Mouse (Mus musculus) midbrain, postnatal 0 days (tissue): ENCODE measurements around the gene Arsb. TPM values are rescaled to one million over a fixed set of nuclear protein-coding genes. Genes with fewer than 3 reads are reported as not detected.
"Not testable (repeated sequence)": the region's sequence is repeated elsewhere in the genome, so short reads cannot be mapped to it uniquely, and the experiment has no call there.

Experiments
- ATAC-seq: fragments of 200-750 bp; cut with Nextera tagmentation; 2 replicates; pipeline ENCODE4 v1.8.0; 2017; ENCODE audit warnings: moderate number of reproducible peaks, mild to moderate bottlenecking, moderate TSS enrichment, moderate library complexity; ENCODE audit not compliant: low FRiP score
- DNase-seq: peaks from one replicate; pipeline ENCODE4 v3.0.0-alpha.2; 2015; ENCODE audit warnings: low spot score
- H3K27ac ChIP-seq: fragments of 300-500 bp; sonication (generic); 2 replicates; pipeline ENCODE4 v1.5.1; 2014; ENCODE audit warnings: low read depth, mild to moderate bottlenecking, low read length, mixed read lengths
- H3K27me3 ChIP-seq: fragments of 300-500 bp; sonication (generic); 2 replicates; pipeline ENCODE4 v1.6.1; 2014; ENCODE audit warnings: low read length, control low read depth, mixed read lengths; ENCODE audit not compliant: insufficient read depth
- H3K36me3 ChIP-seq: fragments of 300-500 bp; sonication (generic); 2 replicates; pipeline ENCODE4 v1.6.1; 2014; ENCODE audit warnings: low read length, control low read depth, mixed read lengths; ENCODE audit not compliant: insufficient read depth
- H3K4me1 ChIP-seq: fragments of 300-500 bp; sonication (generic); 2 replicates; pipeline ENCODE4 v1.6.1; 2014; ENCODE audit warnings: mild to moderate bottlenecking, control low read depth, antibody characterized with exemption, low read length, mixed read lengths; ENCODE audit not compliant: insufficient read depth
- H3K4me2 ChIP-seq: fragments of 300-500 bp; sonication (generic); 2 replicates; pipeline ENCODE4 v1.6.1; 2014; ENCODE audit warnings: low read depth, mild to moderate bottlenecking, low read length, mixed read lengths; ENCODE audit not compliant: poor library complexity, severe bottlenecking
- H3K4me3 ChIP-seq: fragments of 300-500 bp; sonication (generic); 2 replicates; pipeline ENCODE4 v1.5.1; 2014; ENCODE audit warnings: low read depth, mild to moderate bottlenecking, low read length, moderate library complexity
- H3K9ac ChIP-seq: fragments of 300-500 bp; sonication (generic); replicated peaks from 2 replicates; pipeline ENCODE4 v1.6.1; 2014; ENCODE audit warnings: mild to moderate bottlenecking, low read length, moderate library complexity, mixed read lengths; ENCODE audit not compliant: poor library complexity, severe bottlenecking
- H3K9me3 ChIP-seq: fragments of 300-500 bp; sonication (generic); 2 replicates; pipeline ENCODE4 v1.6.1; 2016; ENCODE audit warnings: low read length, control low read depth
- CTCF ChIP-seq: IDR thresholded peaks from 2 replicates; pipeline ENCODE4 v1.5.1; 2016; ENCODE audit warnings: antibody characterized with exemption, mild to moderate bottlenecking
- WGBS: fragments of 180-500 bp; shearing (Covaris S2); extraction: QIAGEN DNeasy Blood & Tissue Kit; methylation state at CpG from one replicate; pipeline ENCODE4 v1.1.7; 2014; 5-methylcytosine and 5-hydroxymethylcytosine counted together
- polyA plus RNA-seq: library from polyadenylated mRNA; unstranded; fragments of >200 nt; fragmentation: Nextera tagmentation; extraction: Ambion mirVana; gene quantifications from 2 replicates; pipeline ENCODE4 v1.2.1, GENCODE M21; 2015
- total RNA-seq: library from RNA; depleted of rRNA; stranded (reverse); fragments of >200 nt; gene quantifications from 2 replicates; pipeline ENCODE4 v1.2.3, GENCODE M21; 2014

Gene Arsb
- total and polyA plus RNA-seq, 2 experiments from 2014 or later: 13.1 to 15.2 TPM

DNA sequence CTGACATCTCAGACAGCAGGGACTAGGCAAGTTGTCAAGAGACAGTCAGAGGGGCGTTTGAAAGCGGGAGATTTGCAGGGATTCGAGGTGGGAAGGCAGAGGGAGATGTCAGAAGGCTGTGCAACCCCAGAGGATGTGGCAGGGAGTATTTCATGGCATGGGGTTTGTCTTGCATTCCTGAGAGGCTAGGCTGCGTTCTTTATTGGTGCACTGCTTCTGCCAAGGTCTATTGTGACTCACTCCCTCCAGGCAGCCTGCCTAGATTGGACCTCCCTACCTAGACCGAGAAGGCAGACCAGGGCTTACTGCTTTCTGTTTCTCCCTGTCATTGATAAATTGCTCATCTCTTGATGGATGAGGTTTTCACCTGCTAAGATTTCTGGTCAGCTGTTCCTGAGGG, 204.2 kb downstream of the Arsb start:
- no peaks in the 10 kb centered on the region for H3K9me3 ChIP-seq
- WGBS: 79% methylated on average over 5 of the region's 5 CpGs
- no peak overlapping the region for H3K4me2 ChIP-seq
- no peak for DNase-seq
- TF ChIP-seq CTCF: no peak
- no peak overlapping the region for H3K27ac ChIP-seq
- H3K4me3 ChIP-seq: no peak overlapping the region
- no peaks in the 10 kb centered on the region for H3K4me1 ChIP-seq
- no peak for ATAC-seq
- H3K9ac ChIP-seq: no peak overlapping the region
- no peaks in the 10 kb centered on the region for H3K27me3 ChIP-seq
- no peaks in the 10 kb centered on the region for H3K36me3 ChIP-seq

DNA sequence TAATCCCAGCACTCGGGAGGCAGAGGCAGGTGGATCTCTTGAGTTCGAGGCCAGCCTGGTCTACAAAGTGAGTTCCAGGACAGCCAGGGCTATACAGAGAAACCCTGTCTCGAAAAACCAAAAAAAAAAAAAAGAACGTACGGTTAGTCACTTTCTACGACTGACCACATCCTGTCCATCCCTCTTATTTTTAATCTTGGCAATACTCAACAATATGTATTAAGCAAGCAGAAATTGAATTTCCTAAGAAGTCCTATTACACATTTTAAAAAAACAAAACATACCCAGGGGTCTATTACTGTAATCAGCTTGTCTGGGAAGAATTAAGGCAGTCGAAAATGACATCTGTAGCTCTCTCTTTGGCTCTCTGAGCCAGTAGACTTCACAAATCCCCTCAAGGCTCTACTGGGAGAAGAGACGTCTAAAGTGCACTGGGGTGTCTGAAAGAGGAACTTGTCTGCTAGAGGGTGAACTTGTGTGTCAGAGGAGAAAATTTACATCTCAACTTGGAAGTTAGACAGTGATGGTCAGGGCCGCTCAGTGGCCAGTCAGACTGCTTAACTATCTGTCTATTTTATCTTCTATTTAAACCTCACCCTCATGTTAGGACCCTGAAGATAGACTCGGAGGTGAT, 205.6 kb downstream of the Arsb start:
- no peak overlapping the region for H3K4me2 ChIP-seq
- DNase-seq (no peak), ATAC-seq (no peak)
- no peak for TF ChIP-seq CTCF
- H3K9ac ChIP-seq: no peak overlapping the region
- no peaks in the 10 kb centered on the region for H3K9me3 ChIP-seq
- H3K27me3 ChIP-seq: no peaks in the 10 kb centered on the region
- no peak overlapping the region for H3K4me3 ChIP-seq
- H3K36me3 ChIP-seq: no peaks in the 10 kb centered on the region
- H3K4me1 ChIP-seq: no peaks in the 10 kb centered on the region
- H3K27ac ChIP-seq: no peak overlapping the region
- 78% methylated on average over 10 of the region's 10 CpGs for WGBS

DNA sequence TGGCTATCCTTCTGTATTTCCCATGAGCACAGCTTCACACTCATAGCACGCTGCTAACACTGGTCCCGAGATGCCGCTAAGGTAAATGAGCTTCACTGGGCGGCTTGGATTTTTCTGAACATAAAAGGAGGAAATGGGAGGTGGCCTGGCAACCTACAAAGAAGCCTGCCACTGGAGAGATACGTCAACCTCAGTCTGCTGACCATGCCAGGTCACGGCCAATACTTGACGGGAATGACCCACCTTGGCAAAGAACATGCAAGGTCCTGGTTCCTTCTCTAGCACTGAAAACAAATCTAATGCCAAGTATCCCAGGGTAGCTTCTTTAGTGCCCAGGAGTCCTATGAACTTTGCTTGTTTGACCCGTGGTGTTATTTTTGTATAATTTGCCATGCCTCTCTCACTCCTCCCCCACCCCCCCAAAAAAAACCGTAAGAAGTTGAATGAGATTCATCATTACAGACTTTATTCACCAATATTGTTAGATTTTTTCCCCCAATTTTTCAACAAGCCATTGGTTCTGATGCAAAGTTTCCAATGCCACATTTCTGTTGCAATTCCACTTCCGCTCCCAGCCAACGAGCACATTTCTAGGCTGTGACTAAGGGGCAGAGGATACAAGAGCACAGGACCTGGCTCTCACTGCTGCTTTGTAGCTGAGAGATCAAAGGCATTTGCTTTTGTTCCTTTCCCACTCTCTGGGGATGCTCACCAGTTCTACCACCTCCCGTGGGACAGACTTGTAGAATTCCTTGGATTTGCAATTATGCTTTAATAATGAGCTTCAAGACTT, 207.5 kb downstream of the Arsb start:
- Histone ChIP-seq H3K4me3 (no peak overlapping the region), H3K4me1 (no peaks in the 10 kb centered on the region), H3K9ac (no peak overlapping the region), H3K36me3 (no peaks in the 10 kb centered on the region), H3K9me3 (no peaks in the 10 kb centered on the region), H3K27me3 (no peaks in the 10 kb centered on the region), H3K27ac (no peak overlapping the region), H3K4me2 (no peak overlapping the region)
- TF ChIP-seq CTCF: no peak
- no peak for ATAC-seq
- no peak for DNase-seq
- WGBS: 70% methylated on average over 12 of the region's 12 CpGs

DNA sequence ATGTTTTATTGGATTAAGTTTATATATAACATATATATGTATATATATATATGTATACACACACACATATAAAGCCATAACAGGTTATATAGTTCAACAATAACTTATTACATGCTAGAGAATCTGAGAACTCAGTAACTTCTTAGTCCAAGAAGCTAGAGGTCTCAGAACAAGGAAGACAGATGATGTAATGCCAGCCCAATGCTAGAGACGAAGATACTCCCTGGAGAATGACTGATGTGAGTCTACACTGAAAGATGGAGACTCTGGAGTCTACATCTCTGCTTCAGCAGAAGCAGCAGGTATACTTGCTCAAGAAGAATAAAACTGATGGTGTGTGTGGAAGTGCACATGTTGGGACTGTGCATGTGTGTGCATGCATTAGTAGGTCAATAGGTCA, 208.3 kb downstream of the Arsb start:
- no peak for DNase-seq
- H3K4me1 ChIP-seq: no peaks in the 10 kb centered on the region
- H3K36me3 ChIP-seq: no peaks in the 10 kb centered on the region
- no peak overlapping the region for H3K9ac ChIP-seq
- H3K27me3 ChIP-seq: no peaks in the 10 kb centered on the region
- H3K4me3 ChIP-seq: no peak overlapping the region
- ATAC-seq: no peak
- no peak for TF ChIP-seq CTCF
- WGBS: 81% methylated on average over 1 of the region's 1 CpGs
- H3K4me2 ChIP-seq: no peak overlapping the region
- H3K9me3 ChIP-seq: no peaks in the 10 kb centered on the region
- no peak overlapping the region for H3K27ac ChIP-seq

DNA sequence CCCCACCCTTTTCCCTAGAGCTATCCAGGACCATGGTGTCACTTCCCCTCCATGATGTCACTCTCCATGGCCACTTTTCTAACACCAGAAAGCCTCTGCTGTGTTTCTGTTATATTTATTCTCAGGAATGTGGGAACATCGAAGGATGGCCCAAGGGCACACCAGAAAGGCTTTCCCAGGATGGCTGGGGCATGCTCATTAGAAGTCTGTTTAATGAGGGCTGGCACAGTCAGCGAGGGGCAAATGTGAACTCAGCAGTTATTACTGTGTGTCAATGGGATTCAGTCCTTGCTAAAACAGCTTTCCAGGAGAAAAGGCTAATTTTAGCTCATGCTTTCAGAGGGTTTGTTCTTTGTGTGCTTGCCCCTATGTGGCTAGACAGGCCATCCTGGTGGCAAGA, 213.1 kb downstream of the Arsb start:
- Histone ChIP-seq H3K4me2 (no peak overlapping the region), H3K9ac (no peak overlapping the region), H3K36me3 (no peaks in the 10 kb centered on the region), H3K27ac (no peak overlapping the region), H3K4me3 (no peak overlapping the region), H3K4me1 (no peaks in the 10 kb centered on the region), H3K27me3 (no peaks in the 10 kb centered on the region), H3K9me3 (no peaks in the 10 kb centered on the region)
- DNase-seq (no peak), ATAC-seq (no peak)
- 68% methylated on average over 2 of the region's 2 CpGs for WGBS
- TF ChIP-seq CTCF: no peak

DNA sequence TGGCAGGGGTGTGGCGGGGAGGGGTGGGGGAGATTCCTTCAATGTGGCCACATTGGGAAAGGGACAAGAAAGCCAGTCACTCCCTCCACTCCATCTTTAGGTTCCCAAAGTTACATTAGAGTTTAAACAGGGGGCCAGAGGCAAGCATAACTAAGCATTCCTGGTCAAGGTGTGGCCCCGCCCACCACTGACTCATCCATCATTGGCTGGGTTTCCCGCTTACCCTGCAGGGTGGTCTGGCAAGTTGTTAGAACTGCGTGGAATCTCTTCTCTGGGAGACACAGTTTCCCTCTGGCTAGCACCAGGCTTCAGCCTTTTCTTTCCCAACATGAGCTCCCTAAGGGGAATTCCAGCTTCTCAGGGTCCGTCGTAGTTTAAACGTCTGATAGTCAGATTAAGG, 213.8 kb downstream of the Arsb start:
- Histone ChIP-seq H3K4me3 (no peak overlapping the region), H3K9ac (no peak overlapping the region), H3K4me2 (no peak overlapping the region), H3K9me3 (no peaks in the 10 kb centered on the region), H3K27ac (no peak overlapping the region), H3K36me3 (no peaks in the 10 kb centered on the region), H3K4me1 (no peaks in the 10 kb centered on the region), H3K27me3 (no peaks in the 10 kb centered on the region)
- no peak for TF ChIP-seq CTCF
- 73% methylated on average over 7 of the region's 7 CpGs for WGBS
- DNase-seq: no peak
- ATAC-seq: no peak

DNA sequence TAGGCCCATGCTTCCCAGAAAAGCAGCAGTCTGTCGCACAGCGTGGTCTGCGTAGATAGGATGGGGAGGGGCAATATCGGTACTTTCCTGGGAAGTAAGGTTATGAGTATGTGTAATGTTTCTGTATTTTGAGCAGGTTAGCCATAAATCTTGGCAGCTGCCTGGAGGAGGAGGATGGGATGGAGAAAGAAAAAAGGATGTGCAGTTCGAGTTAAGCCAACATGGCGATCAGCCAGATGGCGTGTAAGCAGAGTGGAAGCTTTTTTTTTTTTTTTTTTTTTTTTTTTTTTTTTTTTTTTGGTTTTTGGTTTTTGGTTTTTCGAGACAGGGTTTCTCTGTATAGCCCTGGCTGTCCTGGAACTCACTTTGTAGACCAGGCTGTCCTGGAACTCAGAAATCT, 214.3 kb downstream of the Arsb start:
- ATAC-seq, H3K9me3 ChIP-seq, DNase-seq, H3K4me3 ChIP-seq, H3K36me3 ChIP-seq, H3K27me3 ChIP-seq, H3K4me2 ChIP-seq, H3K27ac ChIP-seq, H3K9ac ChIP-seq, H3K4me1 ChIP-seq: not testable (repeated sequence)
- 86% methylated on average over 8 of the region's 8 CpGs for WGBS
